Mouse (Mus musculus): ENCODE measurements at regions not wholly inside any gene's neighbourhood (a gene's known extent, or its start where the extent isn't known, plus 50 kb on each side); places are given as distances from the start of the nearest gene placed in this dataset.
"Not testable (repeated sequence)": the region's sequence is repeated elsewhere in the genome, so short reads cannot be mapped to it uniquely, and the experiment has no call there.

- DNase-seq (ENCODE audit: low spot score): no peak
These were observed 164.3 kb upstream of the Speer4f2 start for GRCm38 (mm10) chr5:17208554-17209283.

GRCm38 (mm10) chr5:17210723-17211245, 162.2 kb upstream of the Speer4f2 start:
- DNase-seq (ENCODE audit: low spot score): no peak

- DNase-seq (ENCODE audit: low spot score): not testable (repeated sequence)
These were observed 149.4 kb upstream of the Speer4f2 start for GRCm38 (mm10) chr5:17223542-17223941.

- no peak for DNase-seq (ENCODE audit: low spot score)
These were observed 125.0 kb upstream of the Speer4f2 start for GRCm38 (mm10) chr5:17247732-17248606.

GRCm38 (mm10) chr5:17260541-17261325, 112.2 kb upstream of the Speer4f2 start:
- DNase-seq (ENCODE audit: low spot score): no peak

GRCm38 (mm10) chr5:17262126-17262525, 110.9 kb upstream of the Speer4f2 start:
- no peak for DNase-seq (ENCODE audit: low spot score)

- peak; percentile 25 for DNase-seq (ENCODE audit: low spot score)
These were observed 101.8 kb upstream of the Speer4f2 start for GRCm38 (mm10) chr5:17271153-17271552.

- DNase-seq (ENCODE audit: low spot score): no peak
These were observed 101.1 kb upstream of the Speer4f2 start for GRCm38 (mm10) chr5:17271722-17272479.

GRCm38 (mm10) chr5:17275346-17275745, 97.6 kb upstream of the Speer4f2 start:
- DNase-seq (ENCODE audit: low spot score): no peak

GRCm38 (mm10) chr5:17276782-17277578, 96.0 kb upstream of the Speer4f2 start:
- no peak for DNase-seq (ENCODE audit: low spot score)

GRCm38 (mm10) chr5:17280203-17280602, 92.8 kb upstream of the Speer4f2 start:
- no peak for DNase-seq (ENCODE audit: low spot score)

- DNase-seq (ENCODE audit: low spot score): no peak
These were observed 92.0 kb upstream of the Speer4f2 start for GRCm38 (mm10) chr5:17280951-17281350.

GRCm38 (mm10) chr5:17289028-17289427, 84.0 kb upstream of the Speer4f2 start:
- no peak for DNase-seq (ENCODE audit: low spot score)

GRCm38 (mm10) chr5:17292559-17292958, 80.4 kb upstream of the Speer4f2 start:
- no peak for DNase-seq (ENCODE audit: low spot score)

- no peak for DNase-seq (ENCODE audit: low spot score)
These were observed 76.4 kb upstream of the Speer4f2 start for GRCm38 (mm10) chr5:17296571-17297035.

- peak; percentile 4 for DNase-seq (ENCODE audit: low spot score)
These were observed 73.1 kb upstream of the Speer4f2 start for GRCm38 (mm10) chr5:17299846-17300245.

GRCm38 (mm10) chr5:17321501-17321900, 51.5 kb upstream of the Speer4f2 start:
- no peak for DNase-seq (ENCODE audit: low spot score)

Data from layer of hippocampus, adult 9-10 months (tissue).